Mouse (Mus musculus): ENCODE results near the gene Nop9.

DNA sequence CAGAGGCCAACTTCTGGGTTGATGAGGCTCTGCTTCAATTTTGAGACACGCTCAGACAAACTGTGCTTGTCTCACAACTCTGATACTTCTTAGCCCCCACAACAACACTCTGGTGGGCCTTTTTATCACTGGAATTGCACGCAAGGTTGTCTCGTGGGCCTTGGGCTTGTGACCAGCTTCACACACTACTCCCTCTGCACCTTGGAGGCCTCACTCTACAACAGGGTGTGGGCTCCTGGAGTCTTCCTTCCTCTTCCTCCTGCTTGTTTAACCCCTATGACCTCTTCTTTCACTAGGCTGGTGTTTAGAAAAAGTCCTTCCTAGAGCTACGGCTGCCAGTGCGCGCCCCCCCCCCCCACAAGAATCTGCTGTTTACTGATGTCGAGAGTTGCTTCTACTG, 31.2 kb downstream of the Nop9 start:
- no peak for TF ChIP-seq CTCF (IDR thresholded peaks at IDR 0.05; ENCODE audit: low read depth)
- TF ChIP-seq EP300 (IDR thresholded peaks at IDR 0.05; ENCODE audit: low read depth) = no peak

Data from liver, postnatal 0 days (tissue).